Mouse (Mus musculus) kidney, adult 9 months (tissue): ENCODE results near the gene Zfhx3.
A peak's percentile ranks its signal among the peaks of the same experiment; 100 is the strongest.

Experiments
- DNase-seq: peaks from one replicate; pipeline ENCODE4 v3.0.0; 2022

The Zfhx3 gene

GRCm38 (mm10) chr8:108956416-108956815 lies 1014.0 kb downstream of the Zfhx3 start:
- no peak for DNase-seq

- DNase-seq, result no peak
Measured at GRCm38 (mm10) chr8:108962516-108962915, 1020.1 kb downstream of the Zfhx3 start.

GRCm38 (mm10) chr8:108963181-108963580 lies 1020.7 kb downstream of the Zfhx3 start:
- no peak for DNase-seq

GRCm38 (mm10) chr8:108966041-108966440 lies 1023.6 kb downstream of the Zfhx3 start:
- peak; percentile 3 for DNase-seq

- no peak for DNase-seq
Measured at GRCm38 (mm10) chr8:108973639-108974325, 1031.3 kb downstream of the Zfhx3 start.

- DNase-seq, result no peak
Measured at GRCm38 (mm10) chr8:108977693-108978361, 1035.4 kb downstream of the Zfhx3 start.

- DNase-seq, result no peak
Measured at GRCm38 (mm10) chr8:108978362-108978750, 1035.9 kb downstream of the Zfhx3 start.

GRCm38 (mm10) chr8:108984904-108985303 lies 1042.5 kb downstream of the Zfhx3 start:
- no peak for DNase-seq

GRCm38 (mm10) chr8:108989841-108990240 lies 1047.4 kb downstream of the Zfhx3 start:
- DNase-seq, result no peak

- DNase-seq, result no peak
Measured at GRCm38 (mm10) chr8:108990537-108990936, 1048.1 kb downstream of the Zfhx3 start.

- DNase-seq, result no peak
Measured at GRCm38 (mm10) chr8:108991395-108991794, 1049.0 kb downstream of the Zfhx3 start.

GRCm38 (mm10) chr8:108993718-108994117 lies 1051.3 kb downstream of the Zfhx3 start:
- DNase-seq, result no peak

GRCm38 (mm10) chr8:108994187-108994586 lies 1051.7 kb downstream of the Zfhx3 start:
- no peak for DNase-seq

GRCm38 (mm10) chr8:108994880-108995279 lies 1052.4 kb downstream of the Zfhx3 start:
- no peak for DNase-seq

- DNase-seq, result no peak
Measured at GRCm38 (mm10) chr8:108997334-108997733, 1054.9 kb downstream of the Zfhx3 start.

- DNase-seq, result no peak
Measured at GRCm38 (mm10) chr8:108999297-109000249, 1057.1 kb downstream of the Zfhx3 start.

GRCm38 (mm10) chr8:109001031-109001430 lies 1058.6 kb downstream of the Zfhx3 start:
- no peak for DNase-seq

- DNase-seq, result no peak
Measured at GRCm38 (mm10) chr8:109001923-109002322, 1059.5 kb downstream of the Zfhx3 start.

GRCm38 (mm10) chr8:109006986-109007385 lies 1064.5 kb downstream of the Zfhx3 start:
- DNase-seq, result peak; percentile 4
